Mouse (Mus musculus) forelimb bud, embryonic 11.5 days (tissue): Measurements from ENCODE around the gene Cpsf7.
A peak's percentile ranks its signal among the peaks of the same experiment; 100 is the strongest.

Experiments
- DNase-seq: peaks from one replicate; pipeline ENCODE4 v3.0.0-alpha.2; 2012; ENCODE audit warnings: low read depth, low spot score

Gene Cpsf7

GRCm38 (mm10) chr19:10560108-10560507 lies 35.0 kb downstream of the Cpsf7 start:
- no peak for DNase-seq

DNA sequence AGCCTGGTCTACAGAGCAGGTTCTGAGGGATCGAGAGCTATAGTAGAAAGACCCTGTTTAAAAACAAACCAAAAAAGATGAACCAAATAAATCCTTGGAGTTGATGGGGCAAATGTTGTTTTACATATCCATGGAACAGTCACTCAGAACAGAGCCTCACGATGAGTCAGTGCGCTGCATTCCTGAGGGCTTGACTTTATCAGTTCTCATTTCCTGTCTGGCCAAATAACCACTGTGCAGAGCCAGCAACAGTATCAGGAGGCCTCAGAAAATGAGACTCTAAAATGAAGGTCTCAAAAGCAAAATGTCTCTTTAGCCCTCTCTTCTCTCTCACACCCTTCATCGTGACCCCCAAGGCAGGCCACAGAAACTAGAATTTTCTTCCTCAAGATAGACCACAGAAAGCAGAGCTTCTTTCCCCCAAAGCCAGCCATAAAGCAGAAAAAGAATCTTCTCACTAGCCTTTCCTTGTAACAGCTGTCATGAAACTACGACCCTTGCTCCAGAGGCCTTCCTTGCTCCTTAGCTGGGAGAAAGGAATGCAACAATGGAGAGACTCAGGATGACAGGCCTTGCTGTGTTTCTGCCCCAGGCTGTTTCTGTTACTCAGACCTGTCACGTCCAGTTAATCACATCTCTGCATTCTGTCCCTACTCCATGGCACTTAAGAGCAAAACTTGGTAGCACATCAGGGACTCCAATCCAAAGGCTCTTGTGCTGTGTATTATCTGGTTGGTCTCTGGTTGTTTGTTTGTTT lies 36.7 kb downstream of the Cpsf7 start:
- peak; percentile 18 for DNase-seq

GRCm38 (mm10) chr19:10562351-10562750 lies 37.3 kb downstream of the Cpsf7 start:
- DNase-seq, result no peak

GRCm38 (mm10) chr19:10564278-10564677 lies 39.2 kb downstream of the Cpsf7 start:
- no peak for DNase-seq

DNA sequence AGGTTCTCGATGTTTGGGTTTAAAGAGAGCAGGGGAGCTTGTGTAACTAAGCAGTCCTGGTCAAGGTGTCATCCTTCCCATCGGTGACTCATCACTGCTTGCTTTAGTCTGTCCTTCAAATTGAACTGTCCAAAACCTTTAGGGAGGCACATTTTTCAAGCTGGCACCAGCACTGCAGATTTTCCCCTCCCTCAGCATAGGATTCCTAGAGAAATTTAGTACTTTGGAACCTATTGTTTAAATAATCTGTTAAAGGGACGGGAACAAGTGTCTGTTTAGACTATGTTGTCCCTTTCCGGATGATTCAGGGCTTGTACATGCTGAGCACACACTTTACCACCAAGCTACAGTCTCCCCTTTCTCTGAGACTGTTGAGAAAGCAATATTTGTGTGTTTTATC lies 40.2 kb downstream of the Cpsf7 start:
- DNase-seq, result no peak

- DNase-seq, result no peak
These were observed 44.6 kb downstream of the Cpsf7 start for GRCm38 (mm10) chr19:10569627-10570026.

DNA sequence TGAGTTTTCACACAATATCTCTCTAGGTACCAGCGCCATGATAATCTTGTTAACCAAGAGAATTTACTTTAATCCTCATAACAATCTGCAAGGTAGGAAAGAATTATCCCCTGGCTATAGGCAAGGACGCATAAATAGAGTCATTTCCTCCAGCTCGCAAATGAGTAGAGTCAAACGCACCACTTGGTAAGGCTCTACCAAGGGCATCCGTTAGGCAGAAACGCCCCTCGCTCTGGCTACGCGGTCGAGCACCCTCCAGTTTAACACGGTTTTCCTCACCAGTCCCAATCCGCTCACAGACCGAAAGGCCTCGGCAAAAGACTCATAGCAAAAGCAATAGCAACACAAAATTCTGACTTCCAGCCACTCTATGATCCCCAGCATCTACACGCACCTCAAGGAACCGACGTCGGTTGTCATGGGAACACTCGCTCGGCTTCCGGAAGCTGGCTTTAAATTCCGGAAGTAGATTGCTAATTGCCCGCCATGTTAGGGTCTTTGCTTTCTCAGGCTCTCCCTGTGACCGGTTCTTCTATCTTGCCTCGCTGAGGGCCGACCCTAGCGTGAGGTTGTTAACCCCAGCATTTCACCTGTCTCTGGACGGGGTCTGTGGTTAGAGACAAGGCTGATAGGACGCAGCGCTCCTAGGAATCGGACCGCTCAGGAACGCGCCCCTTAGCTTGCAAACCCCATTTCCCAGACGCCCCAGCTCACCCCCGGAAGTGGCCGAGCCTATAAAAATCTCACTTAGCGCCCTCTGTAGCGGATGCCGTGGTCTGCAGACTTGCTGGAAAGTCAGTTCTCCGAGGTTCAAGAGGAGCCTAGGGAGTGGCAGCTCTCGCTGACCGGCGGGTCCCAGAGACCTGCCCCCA lies 51.9 kb downstream of the Cpsf7 start, which contains the start of the genes Cyb561a3 and Tmem138:
Gene Cyb561a3, plus strand, starts transcription at position 483 of the 872 bp plus-strand sequence.
Gene Tmem138, minus strand, starts transcription at position 673 of the 872 bp plus-strand sequence.
- DNase-seq, result peak; percentile 94

- no peak for DNase-seq
These were observed 55.0 kb downstream of the Cpsf7 start for GRCm38 (mm10) chr19:10580102-10580501.

DNA sequence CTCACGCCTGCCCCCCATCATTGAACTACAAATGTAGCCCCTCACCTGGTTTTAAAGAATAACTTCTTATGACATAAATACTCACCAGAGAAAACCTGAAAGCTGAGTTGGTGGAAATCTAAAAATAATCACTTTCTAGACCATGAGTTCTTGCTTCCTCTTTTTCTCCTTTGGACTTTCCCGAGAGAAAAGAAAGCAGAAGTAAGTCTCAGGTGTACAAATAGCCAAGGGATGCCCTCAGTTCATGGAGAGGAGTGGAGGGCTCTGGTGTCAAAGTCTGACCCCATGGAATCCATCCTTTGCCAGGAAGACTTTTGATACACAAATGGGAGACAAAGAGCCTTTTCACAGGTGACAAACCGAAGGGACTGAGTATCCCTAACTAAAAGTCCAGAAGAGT lies 55.7 kb downstream of the Cpsf7 start:
- DNase-seq, result no peak

DNA sequence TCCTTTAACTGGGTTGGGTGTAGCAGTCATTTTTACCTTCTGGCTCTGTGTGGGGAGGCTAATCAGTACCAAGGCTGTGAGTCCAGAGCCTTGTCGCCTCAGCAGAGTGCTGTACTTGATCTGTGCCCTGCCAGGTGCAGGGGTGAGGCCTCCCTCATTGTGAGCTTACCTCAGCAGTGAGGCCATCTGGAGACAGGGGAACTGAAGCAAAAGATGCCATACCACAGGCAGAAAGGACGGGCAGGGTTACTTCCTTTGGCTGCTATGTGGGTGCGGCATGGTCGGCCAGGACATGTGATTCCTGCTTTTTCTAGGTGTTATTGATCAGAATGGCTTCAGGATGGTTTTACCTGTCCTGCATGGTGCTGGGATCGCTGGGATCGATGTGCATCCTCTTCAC lies 56.9 kb downstream of the Cpsf7 start:
- no peak for DNase-seq

DNA sequence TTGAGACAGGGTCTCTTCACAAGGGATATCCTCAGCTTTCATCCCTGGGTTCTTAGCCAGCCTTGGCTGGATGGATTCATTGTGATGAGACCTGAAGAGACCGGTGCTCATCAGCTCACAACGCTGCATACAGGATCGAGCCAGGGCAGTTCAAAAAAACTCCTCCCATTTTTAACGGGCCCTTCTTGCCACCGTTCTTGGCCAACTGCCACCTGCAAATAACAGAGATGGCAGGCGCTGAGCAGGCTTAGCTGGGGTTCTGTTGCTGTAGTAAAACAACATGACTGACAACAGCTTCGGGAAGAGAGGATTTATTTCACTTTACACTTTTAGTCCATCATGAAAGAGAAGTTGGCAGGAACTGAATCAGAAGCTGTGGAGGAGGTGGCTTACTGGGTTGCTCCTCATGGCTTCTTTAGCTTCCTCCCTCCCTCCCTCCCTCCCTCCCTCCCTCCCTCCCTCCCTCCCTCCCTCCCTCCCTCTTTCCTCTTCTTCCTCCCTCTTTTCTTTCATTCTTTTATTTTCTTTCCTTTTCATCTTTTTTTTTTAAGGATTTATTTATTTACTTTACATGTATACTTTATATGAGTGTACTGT lies 58.6 kb downstream of the Cpsf7 start:
- DNase-seq, result no peak

- no peak for DNase-seq
These were observed 60.0 kb downstream of the Cpsf7 start for GRCm38 (mm10) chr19:10585112-10585511.

DNA sequence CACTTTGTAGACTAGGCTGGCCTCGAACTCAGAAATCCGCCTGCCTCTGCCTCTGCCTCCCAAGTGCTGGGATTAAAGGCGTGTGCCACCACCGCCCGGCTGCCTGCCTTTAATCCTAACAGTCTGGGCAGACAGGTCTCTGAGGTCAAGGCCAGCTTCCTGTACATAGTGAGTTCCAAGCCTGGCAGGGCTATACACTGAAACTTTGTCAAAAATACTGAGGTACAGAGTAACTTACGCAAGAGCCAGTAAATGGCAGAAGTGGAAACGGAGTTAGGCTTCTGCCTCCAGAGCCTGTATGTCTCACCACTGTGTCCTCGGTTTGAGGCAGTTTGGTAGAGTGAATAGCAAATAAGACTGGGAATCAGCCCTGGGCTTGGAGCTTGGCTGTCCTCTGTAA lies 62.2 kb downstream of the Cpsf7 start:
- no peak for DNase-seq

DNA sequence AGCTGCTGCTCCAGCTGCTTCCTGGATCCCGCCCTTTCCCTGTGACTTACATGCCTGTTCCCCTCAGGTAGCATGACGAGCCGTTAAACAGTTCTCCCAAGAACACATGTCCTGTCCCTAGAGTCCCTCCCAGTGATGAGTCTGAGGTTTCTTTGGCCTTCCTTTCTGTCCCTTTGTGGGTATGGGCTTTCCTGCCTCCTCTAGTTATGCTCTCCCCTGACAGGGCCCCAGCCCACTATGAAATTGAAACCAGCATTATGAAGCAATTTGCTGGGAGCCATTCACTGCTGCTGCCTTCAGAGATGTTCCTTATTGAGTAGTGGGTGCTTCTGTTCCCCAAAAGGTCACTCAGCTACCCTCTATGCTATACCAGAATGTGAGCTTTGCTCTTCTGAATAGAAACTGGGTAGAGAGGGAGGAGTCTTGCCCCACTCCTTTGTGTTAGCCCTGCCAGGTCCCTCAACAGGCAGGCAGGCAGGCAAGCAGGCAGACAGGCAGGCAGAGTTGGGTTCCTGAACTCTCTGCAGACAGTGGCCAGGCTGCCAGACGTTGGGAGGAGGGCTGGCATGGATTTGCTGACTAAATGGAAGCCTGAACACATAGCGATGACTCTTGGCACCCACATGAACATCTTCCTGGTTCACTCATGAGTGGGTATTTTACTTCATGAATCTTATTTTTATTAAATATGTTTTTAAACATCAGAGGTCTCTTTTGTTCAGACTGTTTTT lies 64.2 kb downstream of the Cpsf7 start:
- DNase-seq, result no peak

- no peak for DNase-seq
These were observed 65.2 kb downstream of the Cpsf7 start for GRCm38 (mm10) chr19:10590301-10590700.

DNA sequence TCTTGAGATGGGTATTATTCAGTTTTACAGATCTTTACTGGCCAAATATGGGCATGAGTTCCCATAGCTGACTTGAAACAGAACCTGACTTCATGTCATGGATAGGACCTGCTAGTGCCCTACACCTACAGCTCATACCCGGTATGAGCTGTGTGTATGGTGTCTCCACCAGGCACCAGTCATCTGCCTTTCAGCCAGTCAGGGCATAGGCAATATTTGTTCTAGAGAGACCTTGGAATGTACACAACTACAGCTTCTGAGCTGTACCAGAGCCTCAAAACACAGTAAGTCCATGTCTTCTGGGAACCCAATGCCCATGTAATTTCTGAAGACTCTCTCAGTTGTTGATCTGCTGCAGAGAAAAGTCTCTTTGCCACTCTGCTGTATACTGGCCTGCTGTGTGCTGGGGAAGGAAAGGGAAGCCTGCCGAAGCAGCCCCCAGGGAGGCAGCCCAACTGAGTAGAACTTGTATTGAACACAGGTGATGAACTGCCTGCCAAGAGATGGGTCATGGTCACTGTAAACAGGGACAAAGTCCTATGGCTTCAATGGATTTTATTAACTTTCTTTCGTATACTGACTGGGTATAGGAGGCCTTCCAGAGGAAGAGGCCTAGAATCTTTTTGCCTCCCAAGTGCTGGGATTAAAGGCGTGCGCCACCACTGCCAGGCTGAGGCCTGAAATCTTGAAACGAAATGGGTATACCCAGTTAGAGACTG lies 66.8 kb downstream of the Cpsf7 start:
- no peak for DNase-seq
